Mouse (Mus musculus) thymus, postnatal 0 days (tissue): ENCODE measurements around the gene Fam78a. TPM values are rescaled to one million over a fixed set of nuclear protein-coding genes. Genes with fewer than 3 reads are reported as not detected.

Experiments
- DNase-seq: peaks from one replicate; pipeline ENCODE4 v3.0.0-alpha.2; 2015; ENCODE audit warnings: low spot score
- polyA plus RNA-seq: library from polyadenylated mRNA; unstranded; fragments of >200 nt; fragmentation: Nextera tagmentation; extraction: Ambion mirVana; gene quantifications from 2 replicates; pipeline ENCODE4 v1.2.1, GENCODE M21; 2015

Gene Fam78a
- polyA plus RNA-seq, 1 experiment from 2014 or later: 68.6 TPM

DNA sequence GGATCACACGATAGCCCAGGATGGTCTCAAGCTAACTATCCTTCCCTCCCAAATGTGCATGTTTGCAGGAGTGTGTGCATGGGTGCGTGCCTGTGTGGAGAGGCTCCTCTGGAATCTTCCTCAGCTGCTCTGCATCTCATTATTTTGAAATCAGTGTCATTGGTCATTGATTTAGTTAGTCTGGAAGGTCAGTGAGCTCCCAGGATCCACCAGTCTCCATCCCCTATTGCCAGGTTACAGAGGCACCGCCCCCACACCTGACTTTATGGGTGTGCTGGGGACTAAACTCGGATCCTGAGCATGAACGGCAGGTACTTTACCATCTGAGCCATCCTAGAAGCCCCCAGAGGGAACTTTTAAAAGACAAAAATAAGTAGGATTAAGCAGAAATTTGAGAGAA lies 18.3 kb upstream of the Fam78a start:
- DNase-seq: no peak

DNA sequence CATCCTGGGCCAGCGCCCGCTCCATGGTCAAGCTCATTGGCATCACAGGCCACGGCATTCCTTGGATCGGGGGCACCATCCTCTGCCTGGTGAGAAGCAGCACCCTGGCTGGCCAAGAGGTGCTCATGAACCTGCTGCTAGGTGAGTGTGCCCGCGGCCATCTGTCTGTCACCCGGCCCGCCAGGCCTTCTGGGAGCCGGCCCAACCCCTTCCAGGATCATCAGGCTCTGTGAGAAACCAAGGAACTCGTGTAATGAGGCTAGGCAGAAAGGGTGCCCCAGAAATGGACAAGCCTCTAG lies 11.4 kb upstream of the Fam78a start:
- DNase-seq: no peak

DNA sequence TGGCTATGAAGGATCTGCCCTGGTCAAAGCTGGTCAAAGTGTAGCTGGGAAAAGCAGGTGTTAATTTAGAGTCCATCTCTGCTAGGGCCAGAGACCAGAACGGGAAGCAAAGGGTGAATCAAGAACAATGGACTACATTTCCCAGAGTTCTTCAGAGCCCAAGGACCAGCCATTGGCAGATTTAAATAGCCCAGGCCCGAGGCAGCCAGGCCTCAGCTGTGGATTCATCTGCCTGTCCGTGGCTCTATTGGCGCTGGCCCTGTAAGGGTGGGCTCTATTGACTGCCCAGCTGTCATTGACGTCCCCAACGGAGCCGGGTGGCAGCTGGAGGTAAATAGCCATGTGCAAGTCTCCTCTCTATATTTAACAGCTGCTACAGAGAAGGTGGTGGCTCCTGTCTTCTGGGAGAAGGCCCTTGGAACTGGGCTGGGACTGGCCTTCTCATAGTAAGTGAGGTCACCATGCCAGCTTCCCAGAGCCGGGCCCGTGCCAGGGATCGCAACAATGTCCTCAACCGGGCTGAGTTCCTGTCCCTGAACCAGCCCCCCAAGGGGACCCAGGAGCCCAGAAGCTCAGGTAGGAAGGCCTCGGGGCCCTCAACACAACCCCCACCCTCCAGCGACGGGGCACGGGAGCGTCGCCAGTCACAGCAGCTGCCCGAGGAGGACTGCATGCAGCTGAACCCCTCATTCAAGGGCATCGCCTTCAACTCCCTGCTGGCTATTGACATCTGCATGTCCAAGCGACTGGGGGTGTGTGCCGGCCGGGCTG lies 10.9 kb upstream of the Fam78a start, which contains the start of gene Plpp7:
Plpp7 (plus strand) TSS at position 178 of the 771 bp plus-strand sequence.
- DNase-seq: no peak

DNA sequence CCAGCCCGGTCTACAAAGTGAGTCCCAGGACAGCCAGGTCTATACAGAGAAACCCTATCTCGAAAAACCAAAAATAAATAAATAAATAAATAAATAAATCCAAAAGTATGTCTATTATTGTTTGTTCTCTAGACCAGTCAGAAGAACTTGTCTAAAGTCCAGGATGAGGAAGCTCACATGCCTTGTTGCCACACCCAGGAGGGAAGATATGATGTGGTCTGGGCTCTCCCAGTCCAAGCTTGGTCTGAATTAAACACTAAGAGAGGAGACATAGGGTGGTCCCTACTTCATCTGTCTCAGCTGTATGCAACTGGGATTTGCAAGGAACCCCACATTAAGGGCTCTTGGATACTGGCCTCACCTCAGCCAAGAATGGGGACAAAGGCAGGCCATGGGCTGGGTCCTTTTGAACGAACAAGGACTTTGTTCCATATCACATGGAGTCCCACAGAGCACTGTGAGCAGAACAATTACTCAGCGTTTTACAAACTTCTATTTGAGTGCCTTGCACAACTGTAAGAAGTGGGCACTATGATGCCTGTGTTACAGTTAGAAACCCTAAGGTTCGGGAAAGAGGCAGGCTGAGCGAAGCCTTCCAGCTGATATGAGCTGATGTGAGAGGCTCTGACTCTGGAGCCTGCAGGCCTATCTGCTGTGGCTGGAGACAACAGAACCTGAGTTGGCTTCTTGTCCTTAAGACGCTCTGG lies 9.5 kb upstream of the Fam78a start:
- no peak for DNase-seq

DNA sequence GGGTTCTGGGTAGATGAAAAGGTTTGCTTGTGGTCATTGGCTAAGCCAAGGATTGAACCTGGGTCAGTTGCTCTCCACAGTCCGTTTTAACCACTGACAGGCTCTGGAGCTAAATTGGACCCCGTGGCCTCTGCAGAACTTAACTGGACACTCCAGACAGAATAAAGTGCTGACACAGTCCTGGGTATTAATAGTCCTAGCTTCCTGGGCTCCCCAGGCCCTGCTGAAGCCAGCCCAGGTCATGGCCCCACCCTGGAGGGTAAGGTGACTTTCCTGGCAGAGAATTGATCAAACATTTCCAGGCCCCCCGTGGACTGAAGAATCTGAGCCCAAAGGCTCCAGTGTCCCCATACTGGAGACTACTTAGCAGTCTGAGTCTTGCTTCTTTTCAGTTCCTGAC lies 7.3 kb upstream of the Fam78a start:
- no peak for DNase-seq

DNA sequence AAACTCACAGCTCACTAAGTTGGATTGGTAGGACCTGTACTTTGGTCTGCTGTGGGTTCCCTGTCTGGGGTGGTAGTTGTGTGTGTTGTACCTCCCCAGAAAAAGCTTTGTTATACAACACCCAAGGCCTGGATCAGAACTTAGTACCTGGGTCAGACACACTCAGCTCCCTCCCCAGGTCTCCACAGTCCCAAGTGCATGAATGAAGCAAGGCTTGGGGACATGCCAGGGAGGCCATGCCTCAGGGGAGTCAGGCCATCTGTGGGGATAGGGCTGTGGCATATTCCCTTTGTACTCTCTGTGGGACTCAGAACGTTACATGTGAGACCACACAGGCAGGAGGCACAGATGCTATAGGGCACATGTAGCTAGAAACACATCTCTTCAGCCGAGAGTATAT lies 5.5 kb upstream of the Fam78a start:
- DNase-seq: no peak

DNA sequence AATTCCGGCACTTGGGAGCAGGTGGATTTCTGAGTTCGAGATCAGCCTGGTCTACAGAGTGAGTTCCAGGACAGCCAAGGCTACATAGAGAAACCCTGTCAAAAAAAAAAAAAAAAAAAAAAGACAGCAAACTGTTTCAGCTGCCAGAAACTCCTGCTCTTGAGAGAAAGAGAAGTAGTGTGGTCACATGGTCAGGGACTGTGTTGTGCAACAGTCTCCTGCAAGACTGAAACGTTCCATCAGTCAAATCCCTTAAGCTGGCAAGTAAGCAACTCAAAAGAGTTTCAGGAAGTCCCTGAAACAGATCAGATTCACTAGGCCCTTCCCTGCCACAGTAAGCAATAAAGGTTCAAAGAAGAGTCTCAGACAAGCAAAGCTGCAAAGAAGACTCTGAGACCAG lies 4.9 kb upstream of the Fam78a start:
- no peak for DNase-seq

DNA sequence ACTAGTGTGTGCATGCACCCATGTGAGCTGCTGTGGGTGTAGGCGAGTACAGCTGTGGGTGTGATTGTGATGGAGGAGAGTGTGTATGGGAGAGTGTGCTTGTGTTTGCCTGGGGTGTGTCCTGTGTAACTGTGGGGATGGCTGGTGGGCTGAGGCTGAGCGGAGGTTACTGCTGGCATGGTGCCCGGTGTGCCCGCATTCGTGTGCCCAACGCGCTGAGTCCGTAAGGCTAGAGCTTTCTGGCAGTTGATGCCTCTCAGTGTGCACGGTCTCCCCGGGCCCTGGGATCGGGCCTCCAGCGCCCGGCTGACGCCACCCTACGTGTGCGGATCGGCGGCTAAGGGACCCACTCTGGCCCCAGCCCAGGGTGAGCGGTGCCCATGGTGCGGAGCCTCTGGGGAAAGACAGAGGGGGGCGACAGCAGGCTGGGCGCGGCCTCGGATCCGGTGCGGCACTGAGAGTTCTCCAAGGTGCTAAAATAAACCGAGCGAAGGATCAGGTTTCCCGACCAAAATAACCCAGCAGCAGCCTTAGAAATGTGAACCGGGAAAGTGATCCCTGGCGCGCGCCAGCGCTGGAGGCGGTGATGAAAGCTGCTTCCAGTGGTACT lies 3.8 kb upstream of the Fam78a start:
- no peak for DNase-seq

DNA sequence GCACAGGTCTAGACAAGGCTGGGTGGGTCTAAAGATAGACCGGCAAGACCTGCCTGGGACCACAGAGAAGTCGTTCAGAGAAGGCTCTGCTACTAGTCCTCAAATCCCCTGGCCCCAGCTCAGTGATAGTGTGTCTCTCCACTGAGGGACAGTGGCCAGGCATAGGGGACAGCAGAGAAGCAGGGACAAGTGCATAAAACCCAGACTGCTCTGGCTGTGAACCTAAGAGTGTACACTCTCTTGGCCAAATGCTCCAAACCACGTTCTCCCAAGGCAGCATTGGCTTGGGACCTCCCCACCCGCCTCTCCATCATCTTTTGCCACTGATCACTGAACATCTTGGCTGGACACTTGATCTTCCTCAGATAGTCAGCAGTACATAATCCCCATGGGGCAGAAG lies 2.9 kb upstream of the Fam78a start:
- DNase-seq: no peak

DNA sequence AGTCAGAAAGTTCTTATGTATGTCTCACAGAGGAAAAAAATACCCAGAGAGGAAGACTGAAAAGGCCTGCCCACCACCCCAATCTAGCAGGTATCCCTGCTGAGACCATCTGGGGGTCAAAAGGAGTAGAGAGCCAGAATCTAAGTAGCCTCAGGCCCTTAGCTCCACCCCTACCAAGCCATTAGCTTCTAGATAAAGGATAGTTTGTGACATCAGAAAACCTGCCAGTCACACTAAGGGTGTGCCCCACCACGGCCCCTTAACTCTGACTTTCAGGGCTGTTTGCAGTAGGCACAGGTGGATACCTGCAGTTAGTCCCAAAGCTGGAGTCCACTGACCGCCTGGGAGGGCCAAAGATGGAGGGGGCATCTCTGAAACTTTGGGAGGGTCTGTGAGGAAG lies 574 bp upstream of the Fam78a start:
- no peak for DNase-seq

DNA sequence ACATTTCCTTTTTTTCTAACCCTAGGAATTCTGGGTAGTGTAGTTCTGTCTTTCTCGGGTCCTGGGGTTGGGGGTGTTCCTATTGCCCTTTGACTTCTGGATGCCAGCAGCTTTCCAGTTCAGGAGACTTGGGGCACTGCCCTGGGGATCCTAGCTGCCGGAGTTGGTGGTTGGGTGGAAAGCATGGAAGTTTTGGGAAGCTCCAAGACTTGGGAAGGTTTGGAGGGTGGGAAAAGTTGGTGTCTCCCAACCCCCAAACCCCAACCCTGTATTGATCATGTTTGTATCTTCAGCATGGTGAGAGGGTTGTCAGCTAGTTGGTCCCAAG lies 179 bp upstream of the Fam78a start:
- DNase-seq: no peak

DNA sequence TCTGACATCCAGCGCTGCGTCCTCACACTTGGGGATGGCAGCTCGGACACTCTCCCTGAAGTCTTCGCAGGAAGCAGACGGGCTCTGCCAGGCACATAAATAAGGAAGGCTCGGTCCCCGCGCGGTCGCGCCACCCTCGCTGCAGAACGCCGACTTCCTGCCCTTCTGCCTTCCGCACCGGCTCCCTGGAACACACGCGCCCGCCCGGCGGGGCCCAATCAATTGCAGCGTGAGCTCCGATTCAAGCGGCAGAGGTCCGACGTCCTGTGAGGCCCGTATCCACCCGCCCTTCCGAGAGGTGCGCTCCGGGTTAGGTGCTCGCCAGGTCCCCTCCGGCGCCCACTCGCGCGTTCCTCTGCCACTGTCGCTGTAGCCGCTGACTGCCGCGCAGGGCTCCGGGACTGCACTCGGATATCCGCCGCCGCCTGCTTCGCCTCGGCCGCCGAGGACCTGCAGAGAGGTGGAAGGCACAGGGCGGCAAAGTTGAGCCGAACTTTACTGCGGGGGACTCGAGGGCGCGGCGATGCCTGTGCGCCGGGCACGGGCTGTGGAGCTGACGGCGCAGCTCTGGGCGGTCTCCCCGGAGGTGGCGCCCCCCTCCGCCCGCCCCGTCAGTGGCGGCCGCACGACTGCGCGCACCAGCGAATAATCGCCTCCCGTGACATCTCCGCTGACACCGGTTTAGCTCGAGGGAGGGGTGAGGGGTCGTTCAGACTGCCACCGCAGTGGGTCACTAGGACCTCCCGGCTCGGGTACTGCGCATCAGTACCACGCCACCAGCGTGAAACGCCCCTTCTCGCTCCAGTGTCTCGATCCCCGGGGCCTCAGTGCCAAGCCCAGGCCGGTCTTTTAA lies 1.3 kb downstream of the Fam78a start:
- peak; percentile 82 for DNase-seq

DNA sequence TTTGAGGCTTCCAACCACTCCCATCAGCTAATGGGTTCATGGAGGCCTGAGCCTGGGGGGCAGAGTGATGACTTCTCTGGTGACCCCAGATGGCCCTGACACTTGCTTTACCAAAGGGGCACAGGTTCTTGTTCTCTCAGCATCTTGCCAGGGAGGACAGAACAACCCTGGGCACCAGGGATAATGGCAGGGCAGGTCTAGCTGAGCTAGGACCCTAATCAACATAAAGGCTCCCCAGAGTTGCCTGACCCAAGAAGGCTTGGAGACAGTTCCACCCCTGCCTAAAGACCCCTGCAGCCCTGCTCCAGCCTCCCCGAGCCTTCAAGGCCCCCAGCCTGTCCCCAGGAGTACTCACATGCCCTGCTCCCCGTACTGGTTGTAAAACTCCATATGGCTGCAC lies 2.4 kb downstream of the Fam78a start:
- peak; percentile 27 for DNase-seq

DNA sequence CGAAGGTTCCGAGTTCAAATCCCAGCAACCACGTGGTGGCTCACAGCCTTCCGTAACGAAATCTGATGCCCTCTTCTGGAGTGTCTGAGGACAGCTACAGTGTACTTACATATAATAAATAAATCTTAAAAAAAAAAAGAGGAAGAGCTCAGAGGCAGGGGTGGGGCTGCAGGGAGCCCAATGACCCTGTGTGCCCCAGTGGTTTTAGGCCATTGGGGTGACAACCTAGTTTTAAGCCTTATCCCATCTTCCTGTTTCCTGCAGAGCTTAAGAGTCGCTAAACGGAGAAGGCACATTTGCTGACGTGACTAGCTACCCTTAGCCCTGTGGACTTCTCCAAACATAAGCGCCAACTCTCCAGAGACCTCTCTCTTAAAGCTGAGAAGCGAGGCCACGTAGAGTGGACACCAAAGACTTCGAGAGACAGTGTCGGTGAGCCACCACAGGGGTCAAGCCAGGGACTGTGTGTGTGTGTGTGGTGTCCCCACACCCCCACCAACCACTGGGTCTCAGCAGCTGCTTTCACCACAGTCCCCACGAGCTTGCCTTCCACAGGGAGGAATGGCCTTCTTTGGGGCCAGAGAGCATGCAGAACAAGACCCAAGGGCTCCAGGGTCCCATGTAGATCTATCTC lies 3.2 kb downstream of the Fam78a start:
- DNase-seq: peak; percentile 44

DNA sequence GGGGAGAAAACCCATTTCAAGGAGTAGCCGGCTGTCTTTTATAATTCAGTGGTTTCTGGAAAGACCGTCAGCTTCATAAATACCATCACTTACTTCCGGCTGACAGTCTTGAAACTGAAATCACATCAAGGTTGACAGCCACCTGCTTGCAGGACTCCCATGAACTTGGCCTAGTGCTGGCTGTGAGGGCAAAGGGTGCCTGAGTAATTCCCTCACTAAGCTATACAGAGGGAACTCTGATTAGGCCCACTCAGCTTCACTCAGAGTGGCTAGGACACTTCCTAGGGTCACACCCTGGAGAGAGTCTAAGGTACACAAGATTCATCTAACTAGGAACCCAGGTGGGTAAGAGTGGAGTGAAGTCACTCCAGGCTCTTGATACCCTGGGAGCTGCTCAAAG lies 4.0 kb downstream of the Fam78a start:
- peak; percentile 49 for DNase-seq

DNA sequence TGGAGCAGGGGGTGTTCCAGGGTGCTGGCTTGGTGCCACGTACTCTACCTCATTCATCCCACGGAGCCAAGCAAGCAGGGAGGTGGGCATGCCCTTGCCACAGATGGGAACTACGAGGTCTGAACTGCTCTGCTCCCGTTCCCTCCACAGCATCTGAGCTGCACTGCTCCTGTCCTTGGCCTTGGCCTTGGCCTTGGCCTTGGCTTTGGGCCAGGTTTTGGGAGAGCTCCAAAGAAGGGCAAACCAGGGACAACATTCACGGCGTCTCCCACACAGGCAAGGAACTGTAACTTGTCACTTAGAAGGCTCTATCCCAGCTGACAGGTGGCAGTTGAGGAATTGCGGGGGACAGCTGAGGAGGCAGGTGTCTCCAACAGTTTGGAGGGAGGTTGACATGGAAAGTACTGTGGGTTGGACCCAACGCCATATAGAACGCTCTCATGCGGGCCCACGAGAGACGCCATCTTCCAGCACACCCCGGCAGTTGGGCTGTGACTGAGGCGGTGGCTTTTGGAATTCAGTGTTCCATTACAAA lies 5.4 kb downstream of the Fam78a start:
- no peak for DNase-seq

DNA sequence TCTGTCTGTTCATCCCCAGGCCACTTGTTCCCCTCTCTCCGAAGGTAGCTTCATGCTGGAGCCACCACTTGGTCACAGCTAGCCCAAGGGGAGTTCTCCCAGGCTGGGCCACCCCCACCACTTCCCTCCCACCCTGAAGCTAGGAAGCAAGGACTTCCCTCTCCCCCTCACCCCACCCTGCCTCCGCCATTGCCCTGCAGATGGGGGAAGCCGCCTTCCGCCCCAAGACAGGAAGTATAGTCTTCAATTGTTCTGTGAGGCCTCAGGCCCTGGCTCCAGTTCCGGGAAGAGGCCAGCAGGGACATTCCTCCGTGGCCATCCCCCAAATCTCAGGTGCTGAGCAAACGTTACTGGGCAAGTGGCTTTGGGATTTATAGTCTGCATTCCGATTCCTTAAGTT lies 6.1 kb downstream of the Fam78a start:
- DNase-seq: peak; percentile 74

DNA sequence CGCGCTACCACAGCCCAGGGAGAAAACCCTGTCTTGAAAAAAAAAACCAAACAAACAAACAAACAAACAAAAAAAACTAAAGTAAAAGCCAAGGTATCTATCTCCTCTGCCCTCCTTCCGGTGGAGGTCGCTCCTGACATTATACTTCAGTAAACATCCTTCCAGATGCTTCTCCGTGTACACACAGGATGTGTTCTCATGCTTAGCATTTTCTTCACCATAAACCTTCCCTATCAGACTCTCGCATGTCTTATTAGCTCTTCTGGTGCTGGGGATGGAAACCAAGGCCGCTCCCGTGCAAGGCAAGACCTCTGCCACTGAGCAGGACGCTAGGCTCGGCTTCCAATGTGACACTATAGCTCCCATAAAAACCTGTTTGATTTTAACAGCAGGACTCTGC lies 6.9 kb downstream of the Fam78a start:
- no peak for DNase-seq

DNA sequence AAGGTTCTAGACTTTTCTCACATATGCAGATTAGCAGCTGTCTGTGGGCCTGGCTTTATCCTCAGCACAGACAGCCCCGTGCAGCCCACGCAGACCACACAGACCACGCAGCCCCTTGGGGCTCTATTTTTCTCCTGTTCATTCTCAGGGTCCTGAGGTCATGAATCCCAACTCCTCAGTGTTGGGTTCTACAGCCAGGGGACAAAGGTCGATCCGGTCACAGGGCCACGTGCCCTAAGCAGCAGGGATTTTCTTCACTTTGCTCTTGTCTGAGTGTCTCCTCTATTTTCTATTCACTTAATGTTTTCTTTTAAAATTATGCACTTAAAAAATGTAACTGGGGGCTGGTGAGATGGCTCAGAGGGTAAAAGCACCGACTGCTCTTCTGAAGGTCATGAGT lies 9.3 kb downstream of the Fam78a start:
- DNase-seq: no peak

DNA sequence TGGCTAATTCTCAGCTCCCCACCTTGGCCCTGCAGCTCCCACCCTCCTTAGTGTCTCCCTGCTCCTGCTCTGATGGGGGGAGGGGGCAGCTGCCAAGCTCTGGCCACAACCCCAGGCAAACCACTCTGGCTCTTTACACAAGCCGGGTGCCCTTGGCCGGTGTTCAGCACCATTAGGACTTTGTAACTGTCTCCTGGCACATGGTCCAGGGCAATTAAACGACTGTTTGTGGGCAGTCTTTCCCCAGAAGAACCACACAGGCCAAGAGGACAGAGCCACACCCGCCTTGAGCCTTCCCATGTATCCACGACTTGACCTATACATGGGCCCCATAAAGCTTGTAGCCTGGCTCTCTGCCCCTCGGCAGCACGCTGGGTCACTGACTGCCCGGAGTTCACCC lies 10.3 kb downstream of the Fam78a start:
- no peak for DNase-seq

DNA sequence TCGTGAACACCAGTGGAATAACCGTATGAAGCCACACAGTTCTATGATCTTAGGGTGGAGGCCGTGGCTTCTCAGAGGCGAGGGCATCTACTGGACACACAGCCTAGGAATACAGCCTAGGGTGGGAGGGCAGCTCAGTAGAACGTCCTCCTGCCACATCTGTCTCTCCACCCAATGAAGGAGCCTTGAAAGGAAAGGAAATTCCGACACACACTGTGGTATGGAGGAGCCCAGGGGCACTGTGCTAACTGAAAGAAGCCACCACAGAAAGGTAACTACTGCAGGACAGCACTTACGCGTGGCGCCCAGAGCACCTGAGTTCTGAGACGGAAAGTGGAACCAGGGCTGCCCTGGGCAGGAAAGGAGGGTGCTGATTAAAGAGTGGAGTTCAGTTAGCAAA lies 13.9 kb downstream of the Fam78a start:
- DNase-seq: no peak
